Mouse (Mus musculus) spleen, embryonic (tissue): ENCODE results near the gene Creb3l2.

Experiments
- CTCF ChIA-PET: fragments of 350-600 bp; sonication (Branson Sonifier 250); formaldehyde crosslinking; loops from one replicate; lab custom pipeline; 2022; lab: Charles Lee

The Creb3l2 gene

DNA sequence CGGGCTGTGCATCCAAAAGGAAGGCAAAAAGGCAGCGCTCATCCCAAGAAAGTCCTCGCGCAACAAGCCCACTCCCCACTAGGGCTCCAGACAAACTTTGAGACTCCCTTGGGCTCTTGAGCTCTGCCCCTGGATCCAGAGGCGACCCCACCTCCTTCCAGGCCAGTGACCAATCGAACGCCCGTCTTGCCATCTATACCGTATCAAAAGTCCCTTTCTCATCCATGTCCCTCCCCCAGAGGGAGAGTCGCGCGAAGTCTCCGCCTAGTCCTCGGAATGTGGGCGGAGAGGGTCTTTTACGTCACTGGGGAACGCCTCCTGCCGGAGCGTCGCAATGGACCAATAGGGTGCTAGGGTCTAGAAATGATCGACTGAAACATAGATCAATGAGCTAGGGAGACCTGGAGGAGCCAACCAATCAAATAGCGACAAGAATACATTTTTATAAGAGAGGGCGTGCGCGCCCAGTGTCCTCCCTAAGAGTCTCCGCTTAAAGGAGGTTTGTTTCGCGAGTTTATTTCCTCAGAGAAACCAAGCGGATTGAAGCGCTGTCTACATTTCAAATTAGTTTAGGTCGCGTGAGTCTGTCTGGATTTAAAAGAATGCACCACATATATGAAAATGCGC is at the start of gene Creb3l2:
Creb3l2 (minus strand) TSS at position 106 of the 627 bp plus-strand sequence.
- CTCF ChIA-PET: no interaction called here

DNA sequence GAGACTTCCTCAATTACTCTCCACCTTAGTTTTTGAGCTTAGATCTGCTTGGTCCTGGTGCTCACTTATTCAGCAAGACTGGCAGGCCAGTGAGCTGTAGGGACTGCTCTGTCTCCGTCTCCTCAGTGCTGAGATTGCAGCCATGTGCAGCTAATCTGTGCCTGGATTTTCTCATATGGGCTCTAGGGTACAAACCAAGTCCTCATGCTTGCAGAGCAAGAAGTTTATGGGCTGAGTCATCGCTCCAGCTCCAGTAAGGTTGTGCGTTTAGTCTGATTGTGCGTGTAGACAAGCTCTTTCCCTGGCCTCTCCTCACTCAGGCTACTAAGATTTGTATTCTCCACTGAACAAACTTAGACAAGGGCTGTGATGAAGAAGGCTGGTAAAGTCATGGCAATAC is 44.6 kb upstream of the Creb3l2 start:
- CTCF ChIA-PET: no interaction called here

DNA sequence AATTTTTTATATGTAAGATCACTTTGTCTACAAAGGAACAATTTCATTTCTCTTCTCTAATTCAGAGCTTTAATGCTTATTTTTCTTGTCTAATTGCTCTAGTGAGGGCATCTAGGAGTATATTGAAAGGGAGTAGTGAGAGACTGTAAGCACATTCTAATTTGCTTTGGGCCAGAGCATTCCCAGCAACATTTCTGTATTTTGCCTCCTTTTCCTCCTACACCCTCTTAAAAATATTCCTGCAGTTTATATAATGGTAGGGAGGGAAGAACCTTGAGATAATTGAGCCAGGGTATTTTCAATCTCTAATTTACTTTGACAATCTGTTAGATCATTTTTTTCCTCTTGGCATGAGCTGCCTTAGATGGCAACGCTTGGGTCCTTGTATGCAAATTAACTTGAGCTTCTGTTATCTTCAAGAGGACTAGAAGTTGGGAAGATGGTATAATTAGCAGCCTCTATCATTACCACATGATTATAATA is 42.7 kb upstream of the Creb3l2 start:
- CTCF ChIA-PET: no interaction called here

DNA sequence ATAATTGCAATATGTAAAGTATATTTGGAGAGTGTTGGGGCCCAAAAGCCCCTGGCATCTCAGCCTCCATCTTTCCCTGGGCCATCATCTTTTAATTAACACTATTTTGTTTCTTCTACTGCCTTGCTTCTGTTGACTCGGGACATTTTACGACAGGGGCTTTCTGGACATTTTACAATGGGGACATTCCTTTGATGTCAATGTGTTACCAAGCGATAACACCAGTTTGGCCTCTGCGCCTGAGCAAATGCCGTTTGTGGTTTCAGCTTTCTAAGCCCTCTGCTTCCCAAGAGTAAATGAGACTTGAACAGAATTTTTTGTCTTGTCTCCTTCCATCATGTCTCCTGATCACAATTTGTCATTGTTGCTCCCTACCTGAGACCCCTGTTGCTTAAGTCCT is 41.3 kb upstream of the Creb3l2 start:
- CTCF ChIA-PET: no interaction called here

DNA sequence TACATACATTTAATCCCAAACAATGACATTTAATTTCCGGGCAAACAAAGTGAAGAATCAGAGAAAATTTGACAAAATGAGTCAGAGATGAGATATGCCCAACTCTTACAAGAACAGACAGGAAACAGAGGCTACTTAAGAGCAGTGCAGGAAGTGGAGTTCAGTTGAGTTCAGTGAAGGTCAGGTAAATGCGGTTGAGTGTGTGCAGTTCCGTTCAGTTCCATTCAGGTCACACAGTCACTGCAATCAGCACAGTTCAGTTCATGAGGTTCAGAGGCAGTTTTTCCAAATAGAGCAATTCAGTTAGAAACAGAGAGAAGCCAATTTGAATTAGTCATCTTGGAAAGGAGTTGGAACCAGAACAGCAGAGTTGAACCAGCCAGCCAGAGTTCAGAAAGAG is 39.2 kb upstream of the Creb3l2 start:
- CTCF ChIA-PET: no interaction called here

DNA sequence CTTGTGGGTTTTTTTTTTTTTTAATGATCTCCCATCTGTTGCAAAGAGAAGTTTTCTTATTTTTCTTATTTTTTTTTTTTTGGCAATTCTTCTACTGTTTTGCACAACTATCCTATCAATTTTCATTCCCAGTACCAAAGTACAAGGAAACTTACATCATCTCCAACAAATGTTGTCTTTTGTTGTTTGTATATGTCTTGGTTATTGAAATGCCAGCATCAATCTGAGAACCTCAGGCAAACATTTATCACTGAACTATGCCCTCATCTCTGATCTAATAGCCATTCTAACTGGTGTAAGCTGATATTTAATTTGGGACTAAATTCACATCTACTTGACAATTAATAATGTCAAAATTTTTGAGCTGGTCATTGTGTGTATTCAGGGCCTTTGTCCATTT is 38.1 kb upstream of the Creb3l2 start:
- CTCF ChIA-PET: no interaction called here

GRCm38 (mm10) chr6:37478481-37478880 is 36.5 kb upstream of the Creb3l2 start:
- CTCF ChIA-PET: no interaction called here

GRCm38 (mm10) chr6:37473674-37474342 is 31.9 kb upstream of the Creb3l2 start:
- CTCF ChIA-PET: interaction anchor here (0.9 kb wide), 1 partner anchor 23 kb away, joined by 3 read pairs; no protein-coding TSS in a partner anchor

DNA sequence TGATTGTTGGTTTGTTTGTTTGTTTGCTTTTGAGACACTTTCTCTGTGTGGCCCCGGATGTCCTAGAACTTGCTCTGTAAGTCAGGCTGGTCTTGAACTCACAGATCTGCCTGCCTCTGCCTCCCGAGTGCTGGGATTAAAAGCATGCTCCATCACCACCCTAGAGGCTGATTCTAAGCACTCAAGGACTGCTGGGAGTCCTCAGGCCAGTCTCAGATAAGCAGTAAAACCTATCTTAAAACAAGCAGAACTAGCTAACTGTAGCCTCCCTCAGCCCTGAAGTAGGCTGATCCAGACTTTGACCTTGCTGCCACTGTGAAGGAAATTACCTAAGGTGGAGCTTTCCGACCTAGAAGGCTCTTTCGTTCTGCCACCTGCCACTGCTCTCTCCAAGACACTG is 28.3 kb upstream of the Creb3l2 start:
- CTCF ChIA-PET: no interaction called here

DNA sequence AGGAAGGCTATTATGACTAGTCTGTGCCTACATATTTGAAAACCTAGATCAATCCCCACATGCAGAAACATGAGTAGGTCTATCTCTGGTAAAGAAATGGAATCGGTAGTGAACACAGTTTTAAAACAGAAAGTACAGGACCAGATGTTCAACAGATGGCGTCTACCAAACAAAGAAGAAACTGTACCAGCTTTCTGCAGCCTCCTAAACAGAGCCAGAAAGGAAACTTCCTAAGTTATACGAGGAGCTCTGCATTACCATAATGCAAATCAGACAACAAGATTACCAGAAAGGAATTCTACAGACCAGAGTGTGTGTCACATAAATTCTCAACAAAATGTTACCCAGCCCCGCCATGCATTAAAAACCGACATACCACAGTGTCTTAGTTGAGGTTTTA is 23.9 kb upstream of the Creb3l2 start:
- CTCF ChIA-PET: no interaction called here

DNA sequence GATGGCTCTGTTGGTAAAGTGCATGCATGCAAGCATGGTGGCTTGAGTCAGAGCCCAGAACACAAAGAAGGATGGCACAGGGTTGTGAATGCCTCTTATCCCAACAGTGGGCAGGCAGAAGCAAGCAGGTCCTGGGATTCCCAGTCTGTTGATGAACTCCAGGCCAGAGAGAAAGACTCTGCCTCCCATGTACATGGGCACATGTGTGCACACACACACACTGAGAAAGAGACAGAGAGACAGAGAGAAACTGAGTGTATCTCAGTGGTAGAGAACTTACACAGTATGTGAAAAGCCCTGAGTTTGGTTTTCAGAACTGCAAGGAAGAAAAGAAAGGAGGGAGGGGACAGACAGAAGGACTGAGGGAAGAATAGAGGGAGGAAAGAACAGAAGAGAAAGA is 23.4 kb upstream of the Creb3l2 start:
- CTCF ChIA-PET: no interaction called here

DNA sequence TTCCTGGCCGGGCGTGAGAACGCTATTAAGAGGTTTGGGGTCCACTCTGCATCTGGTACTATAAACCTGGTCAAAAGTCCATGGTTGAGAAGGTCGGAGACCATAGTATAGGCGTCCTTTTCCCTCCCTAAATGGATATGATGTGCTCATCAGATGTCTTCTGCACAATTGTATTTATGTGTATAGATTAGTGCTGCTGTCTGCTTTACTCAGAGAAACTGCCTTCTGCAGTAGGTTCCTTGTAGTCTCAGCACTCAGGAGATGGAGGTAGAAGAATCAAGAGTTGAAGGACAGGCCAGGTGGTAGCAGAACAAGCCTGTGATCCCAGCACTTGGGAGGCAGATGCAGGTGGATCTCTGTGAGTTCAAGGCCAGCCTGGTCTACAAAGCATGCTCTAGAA is 22.6 kb upstream of the Creb3l2 start:
- CTCF ChIA-PET: no interaction called here

- CTCF ChIA-PET: interaction anchor here (0.8 kb wide), 1 partner anchor 47 kb away, joined by 4 read pairs; no protein-coding TSS in a partner anchor
Measured at GRCm38 (mm10) chr6:37463517-37464482, 21.9 kb upstream of the Creb3l2 start.

DNA sequence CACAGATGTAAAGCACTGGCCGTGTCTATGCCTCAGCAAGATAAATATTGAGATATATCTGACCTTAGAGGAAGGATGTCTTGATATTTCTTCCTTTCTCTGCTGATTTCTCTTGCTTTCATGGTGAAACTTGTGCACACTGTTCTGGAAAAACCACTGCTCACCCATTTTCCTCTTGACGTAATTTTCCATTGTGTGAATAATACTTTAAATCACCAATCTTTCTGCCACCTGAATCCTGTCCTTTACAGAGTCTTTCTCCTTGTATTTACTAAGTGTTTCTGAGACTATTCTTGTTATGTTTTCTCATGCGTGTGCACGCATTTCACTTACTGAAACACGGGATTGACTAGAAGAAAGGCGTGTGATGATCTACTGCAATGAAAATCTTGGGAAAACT is 18.7 kb upstream of the Creb3l2 start:
- CTCF ChIA-PET: no interaction called here

DNA sequence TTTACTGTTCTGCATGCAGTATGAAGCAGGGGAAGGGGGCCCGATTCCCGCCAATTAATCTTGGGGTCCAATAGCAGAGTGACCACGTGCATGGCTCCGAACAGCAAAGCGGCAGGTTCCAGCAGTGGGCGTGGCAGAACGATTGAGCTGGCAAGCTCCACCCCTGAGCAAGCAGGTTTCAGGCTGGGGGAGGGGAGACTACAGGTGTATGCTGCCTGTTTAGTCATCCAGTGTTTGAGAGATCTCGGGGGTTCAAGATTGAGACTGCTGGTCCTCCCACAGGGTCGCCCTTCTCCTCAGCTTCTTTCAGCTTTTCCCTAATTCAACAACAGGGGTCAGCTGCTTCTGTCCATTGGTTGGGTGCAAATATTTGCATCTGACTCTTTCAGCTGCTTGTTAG is 17.7 kb upstream of the Creb3l2 start:
- CTCF ChIA-PET: interaction anchor here (0.6 kb wide), 1 partner anchor 13 kb away, joined by 3 read pairs; no protein-coding TSS in a partner anchor

GRCm38 (mm10) chr6:37457990-37458655 is 16.2 kb upstream of the Creb3l2 start:
- CTCF ChIA-PET: interaction anchor here (1.0 kb wide), 1 partner anchor 13 kb away, joined by 3 read pairs; no protein-coding TSS in a partner anchor

DNA sequence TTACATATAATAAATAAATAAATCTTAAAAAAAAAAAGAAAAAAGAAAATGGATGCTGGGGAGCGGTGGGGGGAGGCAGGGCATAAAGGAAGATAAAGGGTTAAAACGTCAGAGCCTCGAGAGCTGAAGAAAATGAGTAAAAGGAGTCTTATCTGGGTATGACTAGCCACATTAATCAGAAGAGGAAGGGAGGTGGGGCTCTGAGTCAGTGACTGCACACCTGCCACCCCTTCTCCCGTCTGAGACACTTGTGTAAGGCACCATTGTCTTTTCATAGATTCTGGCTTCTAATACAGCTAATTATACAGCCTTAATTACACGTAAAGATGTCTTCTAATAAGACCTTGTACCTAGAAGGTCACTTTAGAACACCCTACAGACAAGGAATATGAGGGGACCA is 13.6 kb upstream of the Creb3l2 start:
- CTCF ChIA-PET: no interaction called here

DNA sequence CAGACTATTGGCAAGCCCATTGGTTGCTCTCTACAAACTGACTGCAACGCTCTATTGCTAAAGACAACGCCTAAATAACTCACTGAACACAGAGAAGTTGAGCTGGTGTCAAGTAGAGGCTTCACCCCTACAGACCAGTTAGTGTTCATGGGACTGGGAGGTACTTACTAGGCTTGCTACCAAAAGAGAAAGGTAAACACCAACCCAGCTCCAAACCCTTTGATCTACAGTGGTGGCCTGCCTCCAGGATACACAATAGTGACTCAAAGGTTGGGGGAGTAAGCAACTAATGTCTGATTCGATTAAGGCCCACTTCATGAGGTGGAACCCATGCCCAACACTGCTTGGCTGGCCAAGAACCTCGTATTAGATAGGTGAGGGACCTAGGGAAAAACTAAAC is 11.1 kb upstream of the Creb3l2 start:
- CTCF ChIA-PET: no interaction called here

GRCm38 (mm10) chr6:37451664-37452063 is 9.7 kb upstream of the Creb3l2 start:
- CTCF ChIA-PET: interaction anchor here (0.8 kb wide), 1 partner anchor 88 kb away, joined by 3 read pairs; no protein-coding TSS in a partner anchor

DNA sequence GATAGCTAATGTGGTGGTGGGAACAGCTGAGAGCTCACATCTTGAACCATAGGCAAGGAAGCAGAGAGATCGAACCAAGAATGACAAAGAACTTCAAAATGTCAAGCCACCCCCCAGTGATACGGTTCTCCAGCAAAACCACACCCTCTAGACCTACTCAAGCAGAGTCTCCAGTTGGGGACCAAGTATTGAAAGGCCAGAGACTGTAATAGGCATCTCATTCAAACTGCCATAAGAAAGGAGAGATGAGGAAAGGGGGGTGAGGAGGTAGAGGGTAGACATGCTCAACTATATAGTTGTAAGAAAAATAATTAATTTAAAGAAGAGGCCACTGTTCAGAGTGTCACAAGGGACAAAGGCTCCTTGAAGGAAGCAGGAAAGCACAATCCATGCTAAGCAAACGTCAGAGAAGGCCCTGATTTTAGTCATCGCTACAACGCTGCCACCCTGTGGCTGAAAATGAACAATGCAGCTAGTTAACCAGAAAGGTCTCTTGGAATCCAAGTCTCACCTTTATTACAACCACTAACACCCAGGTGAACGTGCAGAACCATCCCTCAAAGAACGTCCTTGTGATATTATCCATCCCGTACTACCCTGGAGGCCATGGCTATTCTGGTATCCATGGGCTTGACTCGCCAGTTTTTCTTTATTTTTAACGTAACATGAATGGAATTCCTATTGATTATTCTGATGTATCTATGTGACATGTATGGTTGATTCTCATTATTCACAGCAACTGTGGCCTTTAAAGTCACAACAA is 5.9 kb upstream of the Creb3l2 start:
- CTCF ChIA-PET: interaction anchor here (0.5 kb wide), 1 partner anchor 55 kb away, joined by 3 read pairs; no protein-coding TSS in a partner anchor
